Mouse (Mus musculus) B cell, adult 2 months (primary cell): Measurements from ENCODE around the gene Dhdds.

ENCODE experiments used
- DNase-seq, 2 experiments: peaks; one replicate each; pipeline ENCODE4 v3.0.0; 2022

Gene Dhdds

GRCm38 (mm10) chr4:134000466-134001438 is at the start of gene Dhdds:
Gene Dhdds, minus strand, starts transcription at chr4:134000918.
- peak; percentile 96 to 97 for DNase-seq

GRCm38 (mm10) chr4:134047648-134048047 is 46.9 kb upstream of the Dhdds start:
- DNase-seq = no peak

GRCm38 (mm10) chr4:134043041-134043440 is 42.3 kb upstream of the Dhdds start:
- DNase-seq = no peak

- no peak for DNase-seq
These were observed 40.8 kb upstream of the Dhdds start for GRCm38 (mm10) chr4:134041317-134042123.

- peak; percentile 88 to 89 for DNase-seq
These were observed 35.2 kb upstream of the Dhdds start for GRCm38 (mm10) chr4:134035953-134036352.

- DNase-seq = no peak
These were observed 25.1 kb upstream of the Dhdds start for GRCm38 (mm10) chr4:134025802-134026201.

- DNase-seq = peak; percentile 69 to 72
These were observed 19.9 kb upstream of the Dhdds start for GRCm38 (mm10) chr4:134020621-134021020.

- DNase-seq = no peak
These were observed 19.1 kb upstream of the Dhdds start for GRCm38 (mm10) chr4:134019641-134020351.

GRCm38 (mm10) chr4:134019210-134019609 is 18.5 kb upstream of the Dhdds start:
- no peak for DNase-seq

GRCm38 (mm10) chr4:134018779-134019145 is 18.0 kb upstream of the Dhdds start, which contains the start of gene Lin28a:
Gene Lin28a, minus strand, starts transcription at chr4:134018841.
- no peak for DNase-seq

GRCm38 (mm10) chr4:134018038-134018778 is 17.5 kb upstream of the Dhdds start:
- no peak for DNase-seq

GRCm38 (mm10) chr4:134017201-134017865 is 16.6 kb upstream of the Dhdds start:
- peak; percentile 9 for DNase-seq

GRCm38 (mm10) chr4:134016767-134017166 is 16.0 kb upstream of the Dhdds start:
- DNase-seq = no peak

GRCm38 (mm10) chr4:134016208-134016607 is 15.5 kb upstream of the Dhdds start:
- DNase-seq = no peak

GRCm38 (mm10) chr4:134012858-134013528 is 12.3 kb upstream of the Dhdds start:
- peak; percentile 43 to 53 for DNase-seq

- no peak for DNase-seq
These were observed 11.0 kb upstream of the Dhdds start for GRCm38 (mm10) chr4:134011450-134012414.

- DNase-seq = no peak
These were observed 9.0 kb upstream of the Dhdds start for GRCm38 (mm10) chr4:134009709-134010108.

GRCm38 (mm10) chr4:134006845-134007244 is 6.1 kb upstream of the Dhdds start:
- no peak for DNase-seq

- no peak for DNase-seq
These were observed 5.1 kb upstream of the Dhdds start for GRCm38 (mm10) chr4:134005581-134006358.
